9 mouse cellular contexts compared by ENCODE assay signal in genomic region chr5:111529096-111529495, GRCm38 (mm10).
DNase-seq lines count a peak whose midpoint lies in the region; ATAC-seq lines count a peak whose summit lies in the region.
"Had no signal": no experiment of that assay in that cellular context is flagged by ENCODE, and none has a peak within 500 bp of the region (broad histone marks: within the 10 kb centered on the region; RNA-seq: fewer than 3 reads in every experiment).

No protein-coding gene starts in this region.

- no peak overlapping the region for H3K4me3 ChIP-seq in hindbrain, embryonic 14.5 days (replicated peaks; ENCODE audit: low read length)
- H3K4me3 ChIP-seq: liver, embryonic 15.5 days had no signal

- DNase-seq in cerebellum, postnatal 10 days: peak; percentile 73 to 84
- no peak for DNase-seq in cerebellum, adult 11 months
- DNase-seq in ovary, postnatal 14 days (ENCODE audit: low spot score): peak; percentile 33
- no peak for DNase-seq in ovary, postnatal 10 days (ENCODE audit: low spot score)
- peak; percentile 60 for DNase-seq in hindbrain, embryonic 14.5 days (ENCODE audit: low spot score)
- peak; percentile 92 for DNase-seq in retina, postnatal 1 day
- no peak for DNase-seq in left cerebral cortex, postnatal 14 days (ENCODE audit: low spot score in 2 of 2)
- no peak for DNase-seq in left cerebral cortex, adult 11 months (ENCODE audit: low spot score)

- peak; percentile 73; the same call in 1 of the 2 replicates for ATAC-seq in hindbrain, embryonic 14.5 days (ENCODE audit: low FRiP score)

- no peaks in the 10 kb centered on the region for H3K9me3 ChIP-seq in hindbrain, embryonic 14.5 days (ENCODE audit: control insufficient read depth, low read length)
- H3K9me3 ChIP-seq: liver, embryonic 15.5 days had no signal

- H3K4me1 ChIP-seq in hindbrain, embryonic 14.5 days (replicated peaks; ENCODE audit: control insufficient read depth, insufficient read depth, low read length): 0 out of 2 replicates have a peak, but pooled peaks cover 13% of the 10 kb centered on the region
- H3K4me1 ChIP-seq: liver, embryonic 15.5 days had no signal

- no peaks in the 10 kb centered on the region for H3K36me3 ChIP-seq in hindbrain, embryonic 14.5 days (replicated peaks; ENCODE audit: control insufficient read depth, insufficient read depth)
- H3K36me3 ChIP-seq: liver, embryonic 15.5 days had no signal

- WGBS in hindbrain, embryonic 14.5 days: 5% methylated on average over 9 of the region's 9 CpGs

- intact Hi-C loops in left cerebral cortex, postnatal 14 days (cut with DNase I): no loop called here

- H3K9ac ChIP-seq in hindbrain, embryonic 14.5 days: no peak overlapping the region
- H3K9ac ChIP-seq: liver, embryonic 15.5 days had no signal

- no peaks in the 10 kb centered on the region for H3K27me3 ChIP-seq in hindbrain, embryonic 14.5 days (ENCODE audit: control insufficient read depth, insufficient read depth, low read length)

- no peak overlapping the region for H3K4me2 ChIP-seq in hindbrain, embryonic 14.5 days (replicated peaks)
- H3K4me2 ChIP-seq: liver, embryonic 15.5 days had no signal

- H3K27ac ChIP-seq in hindbrain, embryonic 14.5 days: 0 out of 2 replicates have a peak overlapping the region, but pooled peaks have one; percentile 40
- H3K27ac ChIP-seq: liver, embryonic 15.5 days had no signal

Comparison
In these comparisons a context has a peak if more than half of its experiments do, and no peak if none do; other contexts are left out.
1. DNase-seq: peak in cerebellum, postnatal 10 days (2 of 2), ovary, postnatal 14 days (single experiment), hindbrain, embryonic 14.5 days (single experiment) and retina, postnatal 1 day (single experiment); none in cerebellum, adult 11 months (single experiment), ovary, postnatal 10 days (single experiment), left cerebral cortex, postnatal 14 days (0 of 2) and left cerebral cortex, adult 11 months (single experiment).